Comparison of ENCODE assay signal across 10 mouse cellular contexts in the genomic region with DNA sequence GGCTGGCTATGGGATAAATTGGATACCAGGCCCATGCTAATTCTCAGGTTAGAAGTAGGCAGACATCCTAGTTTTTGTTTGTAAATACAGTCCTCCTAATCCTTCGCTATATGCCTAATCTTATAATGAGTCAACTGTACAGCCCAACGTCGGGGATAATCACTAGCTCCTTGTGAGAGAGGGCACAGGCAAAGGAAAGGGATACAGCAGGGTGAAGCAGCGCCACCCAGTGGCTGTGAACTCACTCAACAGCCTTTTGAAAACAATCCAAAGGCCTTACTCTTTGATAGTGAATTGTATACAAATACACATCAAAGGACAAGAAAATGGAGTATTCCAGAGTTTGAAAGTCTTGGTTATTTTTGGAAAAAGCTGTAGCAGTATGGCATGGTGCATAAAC. TPM values are rescaled to one million over a fixed set of nuclear protein-coding genes. Genes with fewer than 3 reads are reported as not detected.
DNase-seq lines count a peak whose midpoint lies in the region; ATAC-seq and TF ChIP-seq lines count a peak whose summit lies in the region.
"Had no signal": no experiment of that assay in that cellular context is flagged by ENCODE, and none has a peak within 500 bp of the region (broad histone marks: within the 10 kb centered on the region; RNA-seq: fewer than 3 reads in every experiment).

No protein-coding gene starts in this region.

- H3K36me3 ChIP-seq in intestine, embryonic 16.5 days (ENCODE audit: control insufficient read depth, insufficient read depth, low read length), result peaks cover 4% of the 10 kb centered on the region; the same call in 1 of the 2 replicates
- peaks cover 15% of the 10 kb centered on the region for H3K36me3 ChIP-seq in intestine, embryonic 15.5 days
- H3K36me3 ChIP-seq in E14TG2a.4 (ENCODE audit: insufficient read depth, low read length), result peaks cover 55% of the 10 kb centered on the region
- peaks cover 41% of the 10 kb centered on the region for H3K36me3 ChIP-seq in forebrain, embryonic 13.5 days (ENCODE audit: poor library complexity, severe bottlenecking)

- TF ChIP-seq CTCF in E14TG2a.4 (conservative IDR thresholded peaks at IDR 0.05; ENCODE audit: low read length), result peak; percentile 76

- no peak overlapping the region for H3K4me2 ChIP-seq in intestine, embryonic 16.5 days (ENCODE audit: low read depth, low read length)
- no peak overlapping the region for H3K4me2 ChIP-seq in intestine, embryonic 15.5 days (replicated peaks)
- no peak overlapping the region for H3K4me2 ChIP-seq in forebrain, embryonic 13.5 days
- H3K4me2 ChIP-seq: embryonic facial prominence, embryonic 15.5 days had no signal

- DNase-seq in adrenal gland, postnatal 4 days (ENCODE audit: low spot score in 2 of 2), result peak; percentile 11 to 20
- DNase-seq in layer of hippocampus, adult 11-12 months (ENCODE audit: low spot score), result peak; percentile 67
- DNase-seq in lung, postnatal 36 days, result peak; percentile 63
- DNase-seq in testis, postnatal 10 days (ENCODE audit: low spot score), result peak; percentile 76

- H3K9me3 ChIP-seq in intestine, embryonic 16.5 days (ENCODE audit: control insufficient read depth, low read length), result no peaks in the 10 kb centered on the region
- no peaks in the 10 kb centered on the region for H3K9me3 ChIP-seq in intestine, embryonic 15.5 days
- no peaks in the 10 kb centered on the region for H3K9me3 ChIP-seq in E14TG2a.4 (ENCODE audit: low read length)
- 0 out of 2 replicates have a peak, but pooled peaks cover 3% of the 10 kb centered on the region for H3K9me3 ChIP-seq in forebrain, embryonic 13.5 days (replicated peaks)
- H3K9me3 ChIP-seq: embryonic facial prominence, embryonic 15.5 days had no signal

- WGBS in intestine, embryonic 16.5 days, result 51% methylated on average over 4 of the region's 4 CpGs
- 49% methylated on average over 4 of the region's 4 CpGs for WGBS in intestine, embryonic 15.5 days
- WGBS in forebrain, embryonic 13.5 days, result 52% methylated on average over 4 of the region's 4 CpGs

- H3K4me1 ChIP-seq in intestine, embryonic 16.5 days (ENCODE audit: control insufficient read depth, insufficient read depth, low read length), result no peaks in the 10 kb centered on the region
- no peaks in the 10 kb centered on the region for H3K4me1 ChIP-seq in intestine, embryonic 15.5 days (replicated peaks)
- H3K4me1 ChIP-seq in E14TG2a.4 (replicated peaks; ENCODE audit: low read depth, low read length), result no peaks in the 10 kb centered on the region
- H3K4me1 ChIP-seq in forebrain, embryonic 13.5 days, result no peaks in the 10 kb centered on the region
- H3K4me1 ChIP-seq: embryonic facial prominence, embryonic 15.5 days; megakaryocyte, embryonic 14.5 days had no signal

- 0 out of 2 replicates have a peak, but pooled peaks have one; percentile 21 for ATAC-seq in intestine, embryonic 16.5 days
- no peak for ATAC-seq in intestine, embryonic 15.5 days
- 0 out of 2 replicates have a peak, but pooled peaks have one; percentile 21 for ATAC-seq in forebrain, embryonic 13.5 days

- H3K27me3 ChIP-seq in intestine, embryonic 16.5 days (replicated peaks; ENCODE audit: control insufficient read depth, insufficient read depth, low read length), result no peaks in the 10 kb centered on the region
- no peaks in the 10 kb centered on the region for H3K27me3 ChIP-seq in intestine, embryonic 15.5 days (replicated peaks)
- H3K27me3 ChIP-seq in E14TG2a.4 (ENCODE audit: insufficient read depth, low read length), result no peaks in the 10 kb centered on the region
- no peaks in the 10 kb centered on the region for H3K27me3 ChIP-seq in forebrain, embryonic 13.5 days
- H3K27me3 ChIP-seq: embryonic facial prominence, embryonic 15.5 days had no signal

- no peak overlapping the region for H3K9ac ChIP-seq in intestine, embryonic 16.5 days (ENCODE audit: low read depth, low read length)
- no peak overlapping the region for H3K9ac ChIP-seq in intestine, embryonic 15.5 days
- H3K9ac ChIP-seq in forebrain, embryonic 13.5 days, result no peak overlapping the region
- H3K9ac ChIP-seq: embryonic facial prominence, embryonic 15.5 days had no signal

- no peak overlapping the region for H3K27ac ChIP-seq in intestine, embryonic 16.5 days (ENCODE audit: low read length)
- H3K27ac ChIP-seq in intestine, embryonic 15.5 days, result no peak overlapping the region
- H3K27ac ChIP-seq in forebrain, embryonic 13.5 days, result no peak overlapping the region
- H3K27ac ChIP-seq: embryonic facial prominence, embryonic 15.5 days had no signal

- no peak overlapping the region for H3K4me3 ChIP-seq in intestine, embryonic 16.5 days (ENCODE audit: low read length)
- H3K4me3 ChIP-seq in intestine, embryonic 15.5 days (replicated peaks), result no peak overlapping the region
- H3K4me3 ChIP-seq in E14TG2a.4 (replicated peaks; ENCODE audit: low read length), result no peak overlapping the region
- H3K4me3 ChIP-seq in forebrain, embryonic 13.5 days, result no peak overlapping the region
- H3K4me3 ChIP-seq: embryonic facial prominence, embryonic 15.5 days; megakaryocyte, embryonic 14.5 days had no signal

RNA-seq across cellular contexts. Expression of a gene that starts 10.0 kb away (rescaled TPM):
- polyA plus RNA-seq in intestine, embryonic 16.5 days (2015; fragmentation: Nextera tagmentation; extraction: Ambion mirVana), result 52.6 and 63.2 TPM in 2 replicates
- 68.6 and 73.7 TPM in 2 replicates for polyA plus RNA-seq in intestine, embryonic 15.5 days (2015; fragmentation: Nextera tagmentation; extraction: Ambion mirVana)
- total RNA-seq in adrenal gland, postnatal 4 days (2021), result 10 to 100 TPM; 28.2 to 29.4 TPM
- polyA plus RNA-seq in forebrain, embryonic 13.5 days (2015; fragmentation: Nextera tagmentation; extraction: Ambion mirVana), result 118 and 119 TPM in 2 replicates

RNA-seq across cellular contexts. Expression of a gene that starts 39.2 kb away (rescaled TPM):
- polyA plus RNA-seq in intestine, embryonic 16.5 days (2015; fragmentation: Nextera tagmentation; extraction: Ambion mirVana), result 89.6 and 94.9 TPM in 2 replicates
- 96.8 and 108 TPM in 2 replicates for polyA plus RNA-seq in intestine, embryonic 15.5 days (2015; fragmentation: Nextera tagmentation; extraction: Ambion mirVana)
- 10 to 100 TPM; 54.2 to 55.2 TPM for total RNA-seq in adrenal gland, postnatal 4 days (2021)
- polyA plus RNA-seq in forebrain, embryonic 13.5 days (2015; fragmentation: Nextera tagmentation; extraction: Ambion mirVana), result 177 and 187 TPM in 2 replicates

Comparison
In these comparisons a context has a peak if more than half of its experiments do, and no peak if none do; other contexts are left out.
1. DNase-seq: peak in every context shown above with its lines; median percentile 76 in testis, postnatal 10 days; 67 in layer of hippocampus, adult 11-12 months; 63 in lung, postnatal 36 days; 16 in adrenal gland, postnatal 4 days.